Mouse (Mus musculus) large intestine, adult 2 months (tissue): ENCODE results near the gene Nek5. TPM values are rescaled to one million over a fixed set of nuclear protein-coding genes. Genes with fewer than 3 reads are reported as not detected.

Experiments used
- DNase-seq: peaks from one replicate; pipeline ENCODE4 v3.0.0-alpha.2; 2012; ENCODE audit warnings: low read depth, low spot score
- WGBS: fragments of 180-500 bp; shearing (Covaris S2); methylation state at CpG from one replicate; pipeline ENCODE4 v1.1.7; 2018; 5-methylcytosine and 5-hydroxymethylcytosine counted together
- polyA plus RNA-seq: library from polyadenylated mRNA; depleted of rRNA; stranded (reverse); fragments of >200 nt; gene quantifications from 2 replicates; pipeline ENCODE4 v1.2.3, GENCODE M21; 2012; rRNA removed

The Nek5 gene
- polyA plus RNA-seq = 0.07 and 0.16 TPM in 2 replicates

GRCm38 (mm10) chr8:22124220-22125152 lies at the start of gene Nek5:
Gene Nek5 (minus strand): TSS chr8:22125053.
- 1% methylated on average over 29 of the region's 29 CpGs for WGBS

GRCm38 (mm10) chr8:22169167-22169566 lies 44.3 kb upstream of the Nek5 start:
- no peak for DNase-seq
- WGBS = 94% methylated on average over 5 of the region's 5 CpGs

More at GRCm38 (mm10) chr8:22124220-22125152, at the start of gene Nek5:
- DNase-seq = peak; percentile 61

GRCm38 (mm10) chr8:22166080-22166603 lies 41.3 kb upstream of the Nek5 start, which contains the start of gene Nek3:
Gene Nek3 (minus strand): TSS chr8:22166435.
- under 1% methylated on average over 41 of the region's 43 CpGs for WGBS
- peak; percentile 70 for DNase-seq

- DNase-seq = no peak
- 28% methylated on average over 10 of the region's 10 CpGs for WGBS
Measured at GRCm38 (mm10) chr8:22165251-22166079, 40.6 kb upstream of the Nek5 start.

- DNase-seq = no peak
- WGBS = 91% methylated on average over 10 of the region's 10 CpGs
Measured at GRCm38 (mm10) chr8:22164431-22164830, 39.6 kb upstream of the Nek5 start.

GRCm38 (mm10) chr8:22162206-22162605 lies 37.4 kb upstream of the Nek5 start:
- DNase-seq = no peak
- WGBS = 78% methylated on average over 8 of the region's 8 CpGs

GRCm38 (mm10) chr8:22150345-22150663 lies 25.5 kb upstream of the Nek5 start:
- WGBS = 14% methylated on average over 3 of the region's 3 CpGs
- DNase-seq = no peak

- DNase-seq = no peak
- 48% methylated on average over 11 of the region's 11 CpGs for WGBS
Measured at GRCm38 (mm10) chr8:22149643-22150344, 24.9 kb upstream of the Nek5 start.

GRCm38 (mm10) chr8:22148367-22148740 lies 23.5 kb upstream of the Nek5 start:
- WGBS = 97% methylated on average over 7 of the region's 7 CpGs
- no peak for DNase-seq

- no peak for DNase-seq
- WGBS = 91% methylated on average over 9 of the region's 9 CpGs
Measured at GRCm38 (mm10) chr8:22147706-22148366, 23.0 kb upstream of the Nek5 start.

- WGBS = 84% methylated on average over 6 of the region's 6 CpGs
- no peak for DNase-seq
Measured at GRCm38 (mm10) chr8:22145831-22146230, 21.0 kb upstream of the Nek5 start.

GRCm38 (mm10) chr8:22143764-22144491 lies 19.1 kb upstream of the Nek5 start:
- no peak for DNase-seq
- 91% methylated on average over 1 of the region's 1 CpGs for WGBS

GRCm38 (mm10) chr8:22142592-22142991 lies 17.7 kb upstream of the Nek5 start:
- DNase-seq = no peak
- WGBS = 87% methylated on average over 4 of the region's 4 CpGs

GRCm38 (mm10) chr8:22141836-22142385 lies 17.1 kb upstream of the Nek5 start:
- 92% methylated on average over 4 of the region's 4 CpGs for WGBS
- no peak for DNase-seq

- DNase-seq = peak; percentile 66
- WGBS = 27% methylated on average over 9 of the region's 9 CpGs
Measured at GRCm38 (mm10) chr8:22136462-22136861, 11.6 kb upstream of the Nek5 start.

GRCm38 (mm10) chr8:22134750-22135135 lies 9.9 kb upstream of the Nek5 start:
- WGBS = 87% methylated on average over 5 of the region's 5 CpGs
- no peak for DNase-seq

- 93% methylated on average over 7 of the region's 7 CpGs for WGBS
- no peak for DNase-seq
Measured at GRCm38 (mm10) chr8:22134078-22134749, 9.4 kb upstream of the Nek5 start.

GRCm38 (mm10) chr8:22132062-22132461 lies 7.2 kb upstream of the Nek5 start:
- 33% methylated on average over 12 of the region's 12 CpGs for WGBS
- DNase-seq = peak; percentile 76
